Mouse (Mus musculus): ENCODE measurements around the gene Eya3. TPM values are rescaled to one million over a fixed set of nuclear protein-coding genes. Genes with fewer than 3 reads are reported as not detected.
"Not testable (repeated sequence)": the region's sequence is repeated elsewhere in the genome, so short reads cannot be mapped to it uniquely, and the experiment has no call there.

The Eya3 gene
- 17.4 and 22.0 TPM in 2 replicates for polyA plus RNA-seq (2015; fragmentation: Nextera tagmentation; extraction: Ambion mirVana)

GRCm38 (mm10) chr4:132638461-132639190, at the start of gene Eya3:
Gene Eya3 (plus strand): TSS chr4:132638987.
- WGBS = under 1% methylated on average over 41 of the region's 41 CpGs
- ATAC-seq (replicated peaks; ENCODE audit: insufficient number of reproducible peaks, insufficient read depth, low FRiP score, low read depth) = peak; percentile 96
- H3K27ac ChIP-seq = peak within 1 kb of the TSS; percentile 92
- H3K9me3 ChIP-seq (replicated peaks) = no peaks in the 10 kb centered on the region
- peaks cover 11% of the 10 kb centered on the region; the same call in 1 of the 2 replicates for H3K36me3 ChIP-seq
- peaks cover 7% of the 10 kb centered on the region for H3K4me1 ChIP-seq (replicated peaks)
- peak within 1 kb of the TSS; percentile 100 for H3K4me3 ChIP-seq
- peak within 1 kb of the TSS; percentile 94 for H3K9ac ChIP-seq
- H3K27me3 ChIP-seq = no peaks in the 10 kb centered on the region
- peak within 1 kb of the TSS; percentile 90 for H3K4me2 ChIP-seq

GRCm38 (mm10) chr4:132590642-132591041, 48.1 kb upstream of the Eya3 start:
- H3K4me1 ChIP-seq (replicated peaks) = peaks cover 6% of the 10 kb centered on the region; the same call in 1 of the 2 replicates
- H3K27me3 ChIP-seq = no peaks in the 10 kb centered on the region
- H3K27ac ChIP-seq = no peak overlapping the region
- H3K36me3 ChIP-seq = no peaks in the 10 kb centered on the region
- 86% methylated on average over 10 of the region's 10 CpGs for WGBS
- no peaks in the 10 kb centered on the region for H3K9me3 ChIP-seq (replicated peaks)
- H3K9ac ChIP-seq = no peak overlapping the region
- no peak overlapping the region for H3K4me2 ChIP-seq
- no peak for ATAC-seq (replicated peaks; ENCODE audit: insufficient number of reproducible peaks, insufficient read depth, low FRiP score, low read depth)
- no peak overlapping the region for H3K4me3 ChIP-seq

- Histone ChIP-seq H3K9ac (no peak overlapping the region), H3K36me3 (no peaks in the 10 kb centered on the region), H3K4me2 (no peak overlapping the region), H3K4me1 (replicated peaks) (peaks cover 9% of the 10 kb centered on the region; the same call in 1 of the 2 replicates), H3K4me3 (no peak overlapping the region), H3K27ac (no peak overlapping the region), H3K9me3 (replicated peaks) (no peaks in the 10 kb centered on the region), H3K27me3 (no peaks in the 10 kb centered on the region)
- 85% methylated on average over 9 of the region's 9 CpGs for WGBS
- ATAC-seq (replicated peaks; ENCODE audit: insufficient number of reproducible peaks, insufficient read depth, low FRiP score, low read depth) = no peak
Measured at GRCm38 (mm10) chr4:132592958-132593357, 45.8 kb upstream of the Eya3 start.

- H3K27ac ChIP-seq = no peak overlapping the region
- ATAC-seq (replicated peaks; ENCODE audit: insufficient number of reproducible peaks, insufficient read depth, low FRiP score, low read depth) = no peak
- 22% methylated on average over 4 of the region's 4 CpGs for WGBS
Measured at GRCm38 (mm10) chr4:132594191-132594590, 44.6 kb upstream of the Eya3 start.

GRCm38 (mm10) chr4:132598861-132599260, 39.9 kb upstream of the Eya3 start:
- H3K4me3 ChIP-seq = no peak overlapping the region
- H3K4me1 ChIP-seq (replicated peaks) = peaks cover 8% of the 10 kb centered on the region; the same call in 1 of the 2 replicates
- 86% methylated on average over 2 of the region's 2 CpGs for WGBS
- H3K9ac ChIP-seq = no peak overlapping the region
- H3K4me2 ChIP-seq = no peak overlapping the region
- H3K36me3 ChIP-seq = no peaks in the 10 kb centered on the region
- H3K27me3 ChIP-seq = no peaks in the 10 kb centered on the region
- H3K9me3 ChIP-seq (replicated peaks) = no peaks in the 10 kb centered on the region
- no peak overlapping the region for H3K27ac ChIP-seq
- no peak for ATAC-seq (replicated peaks; ENCODE audit: insufficient number of reproducible peaks, insufficient read depth, low FRiP score, low read depth)

More at GRCm38 (mm10) chr4:132594191-132594590, 44.6 kb upstream of the Eya3 start:
- no peak overlapping the region for H3K9ac ChIP-seq
- H3K4me2 ChIP-seq = no peak overlapping the region
- no peaks in the 10 kb centered on the region for H3K27me3 ChIP-seq
- peaks cover 9% of the 10 kb centered on the region; the same call in 1 of the 2 replicates for H3K4me1 ChIP-seq (replicated peaks)
- H3K9me3 ChIP-seq (replicated peaks) = no peaks in the 10 kb centered on the region
- H3K4me3 ChIP-seq = no peak overlapping the region
- H3K36me3 ChIP-seq = no peaks in the 10 kb centered on the region

GRCm38 (mm10) chr4:132599764-132600163, 39.0 kb upstream of the Eya3 start:
- H3K4me3 ChIP-seq = no peak overlapping the region
- H3K4me1 ChIP-seq (replicated peaks) = 0 out of 2 replicates have a peak, but pooled peaks cover 3% of the 10 kb centered on the region
- no peaks in the 10 kb centered on the region for H3K27me3 ChIP-seq
- H3K4me2 ChIP-seq = no peak overlapping the region
- H3K36me3 ChIP-seq = no peaks in the 10 kb centered on the region
- H3K9me3 ChIP-seq (replicated peaks) = no peaks in the 10 kb centered on the region
- 48% methylated on average over 3 of the region's 3 CpGs for WGBS
- ATAC-seq (replicated peaks; ENCODE audit: insufficient number of reproducible peaks, insufficient read depth, low FRiP score, low read depth) = no peak; the same call in 1 of the 2 replicates
- no peak overlapping the region for H3K27ac ChIP-seq
- no peak overlapping the region for H3K9ac ChIP-seq

- no peaks in the 10 kb centered on the region for H3K27me3 ChIP-seq
- H3K27ac ChIP-seq = no peak overlapping the region
- 74% methylated on average over 6 of the region's 6 CpGs for WGBS
- no peak overlapping the region for H3K4me2 ChIP-seq
- H3K4me1 ChIP-seq (replicated peaks) = 0 out of 2 replicates have a peak, but pooled peaks cover 3% of the 10 kb centered on the region
- no peak overlapping the region for H3K9ac ChIP-seq
- H3K9me3 ChIP-seq (replicated peaks) = no peaks in the 10 kb centered on the region
- no peaks in the 10 kb centered on the region for H3K36me3 ChIP-seq
- no peak for ATAC-seq (replicated peaks; ENCODE audit: insufficient number of reproducible peaks, insufficient read depth, low FRiP score, low read depth)
- no peak overlapping the region for H3K4me3 ChIP-seq
Measured at GRCm38 (mm10) chr4:132600465-132600864, 38.3 kb upstream of the Eya3 start.

- H3K27me3 ChIP-seq; H3K27ac ChIP-seq; H3K9ac ChIP-seq; H3K36me3 ChIP-seq; H3K4me2 ChIP-seq; H3K9me3 ChIP-seq (replicated peaks); H3K4me3 ChIP-seq; H3K4me1 ChIP-seq (replicated peaks); ATAC-seq (replicated peaks; ENCODE audit: insufficient number of reproducible peaks, insufficient read depth, low FRiP score, low read depth): not testable (repeated sequence)
- WGBS = 92% methylated on average over 5 of the region's 5 CpGs
Measured at GRCm38 (mm10) chr4:132601242-132601641, 37.5 kb upstream of the Eya3 start.

GRCm38 (mm10) chr4:132603468-132603867, 35.3 kb upstream of the Eya3 start:
- H3K36me3 ChIP-seq = no peaks in the 10 kb centered on the region
- H3K4me2 ChIP-seq = no peak overlapping the region
- H3K4me3 ChIP-seq = no peak overlapping the region
- H3K9ac ChIP-seq = no peak overlapping the region
- no peaks in the 10 kb centered on the region for H3K9me3 ChIP-seq (replicated peaks)
- H3K4me1 ChIP-seq (replicated peaks) = peaks cover 9% of the 10 kb centered on the region
- ATAC-seq (replicated peaks; ENCODE audit: insufficient number of reproducible peaks, insufficient read depth, low FRiP score, low read depth) = no peak
- no peaks in the 10 kb centered on the region for H3K27me3 ChIP-seq
- WGBS = 80% methylated on average over 4 of the region's 4 CpGs
- no peak overlapping the region for H3K27ac ChIP-seq

- no peaks in the 10 kb centered on the region for H3K27me3 ChIP-seq
- WGBS = 60% methylated on average over 5 of the region's 5 CpGs
- no peak for ATAC-seq (replicated peaks; ENCODE audit: insufficient number of reproducible peaks, insufficient read depth, low FRiP score, low read depth)
- H3K4me1 ChIP-seq (replicated peaks) = peaks cover 9% of the 10 kb centered on the region
- H3K4me3 ChIP-seq = no peak overlapping the region
- no peak overlapping the region for H3K4me2 ChIP-seq
- H3K9me3 ChIP-seq (replicated peaks) = no peaks in the 10 kb centered on the region
- H3K9ac ChIP-seq = no peak overlapping the region
- no peak overlapping the region for H3K27ac ChIP-seq
- no peaks in the 10 kb centered on the region for H3K36me3 ChIP-seq
Measured at GRCm38 (mm10) chr4:132605816-132606215, 33.0 kb upstream of the Eya3 start.

GRCm38 (mm10) chr4:132608147-132608546, 30.6 kb upstream of the Eya3 start:
- Histone ChIP-seq H3K27ac (peak overlapping the region; percentile 81), H3K27me3 (no peaks in the 10 kb centered on the region), H3K4me1 (replicated peaks) (peaks cover 9% of the 10 kb centered on the region), H3K4me3 (no peak overlapping the region), H3K36me3 (no peaks in the 10 kb centered on the region), H3K9me3 (replicated peaks) (no peaks in the 10 kb centered on the region), H3K4me2 (no peak overlapping the region), H3K9ac (no peak overlapping the region)
- 17% methylated on average over 4 of the region's 4 CpGs for WGBS
- peak; percentile 76 for ATAC-seq (replicated peaks; ENCODE audit: insufficient number of reproducible peaks, insufficient read depth, low FRiP score, low read depth)

Measured in heart, embryonic 15.5 days (tissue).